Mouse (Mus musculus): ENCODE data around the gene Frat2.

GRCm38 (mm10) chr19:41842706-41843105, 5.2 kb downstream of the Frat2 start:
- no peak; a peak in 1 of 4 replicates for TF ChIP-seq POLR2A (IDR thresholded peaks at IDR 0.05; ENCODE audit: control insufficient read depth in 1 of 2, insufficient read depth in 1 of 2, low read depth in 1 of 2, low read length in 2 of 2, poor library complexity in 1 of 2)
- no peak; a peak in 1 of 6 replicates for TF ChIP-seq CTCF (IDR thresholded peaks at IDR 0.05 in 2 of 3, conservative IDR thresholded peaks at IDR 0.05 in 1 of 3; ENCODE audit: control insufficient read depth in 1 of 3, insufficient read depth in 1 of 3, low read depth in 2 of 3, low read length in 3 of 3, poor library complexity in 1 of 3, severe bottlenecking in 1 of 3)

Data from MEL (cell line).